Mouse (Mus musculus): ENCODE results near the gene Dmrtc2.

- TF ChIP-seq UBTF (IDR thresholded peaks at IDR 0.05; ENCODE audit: borderline replicate concordance, insufficient read depth, low read depth, low read length) (no peak), TCF12 (IDR thresholded peaks at IDR 0.05; ENCODE audit: low read depth, low read length) (no peak), ZC3H11A (IDR thresholded peaks at IDR 0.05; ENCODE audit: low read depth, low read length) (no peak), ELF1 (IDR thresholded peaks at IDR 0.05; ENCODE audit: low read depth, low read length) (no peak), CHD1 (IDR thresholded peaks at IDR 0.05; ENCODE audit: low read depth, low read length) (no peak), MAX (IDR thresholded peaks at IDR 0.05; ENCODE audit: low read length) (no peak)
Measured at GRCm38 (mm10) chr7:24912480-24912879, 42.6 kb downstream of the Dmrtc2 start.

Measured in MEL (cell line).